Mouse (Mus musculus) liver, adult 2 months (tissue): ENCODE measurements around the gene Ahcy. TPM values are rescaled to one million over a fixed set of nuclear protein-coding genes. Genes with fewer than 3 reads are reported as not detected.
A peak's percentile ranks its signal among the peaks of the same experiment; 100 is the strongest.
"Not testable (repeated sequence)": the region's sequence is repeated elsewhere in the genome, so short reads cannot be mapped to it uniquely, and the experiment has no call there.

ENCODE experiments used
- DNase-seq: peaks from one replicate; pipeline ENCODE4 v3.0.0-alpha.2; 2011; ENCODE audit warnings: low read depth, low spot score; ENCODE audit errors: extremely low read depth
- H3K27ac ChIP-seq: fragments of 200-500 bp; replicated peaks from 2 replicates; pipeline ENCODE4 v1.5.1; 2012; ENCODE audit warnings: low read depth, mild to moderate bottlenecking, control low read depth, inconsistent platforms, low read length; ENCODE audit not compliant: insufficient read depth
- H3K27me3 ChIP-seq: fragments of 200-500 bp; 2 replicates; pipeline ENCODE4 v1.6.1; 2012; ENCODE audit warnings: mild to moderate bottlenecking, moderate library complexity, low read length, inconsistent platforms; ENCODE audit not compliant: control insufficient read depth, insufficient read depth
- H3K36me3 ChIP-seq: fragments of 200-500 bp; 2 replicates; pipeline ENCODE4 v1.6.1; 2012; ENCODE audit warnings: low read length, inconsistent platforms; ENCODE audit not compliant: control insufficient read depth, insufficient read depth
- H3K4me1 ChIP-seq: fragments of 200-500 bp; 2 replicates; pipeline ENCODE4 v1.6.1; 2011; ENCODE audit warnings: low read length; ENCODE audit not compliant: control insufficient read depth, insufficient read depth
- H3K4me3 ChIP-seq: fragments of 200-500 bp; 2 replicates; pipeline ENCODE4 v1.5.1; 2011; ENCODE audit warnings: low read depth, mild to moderate bottlenecking, control low read depth, low read length, moderate library complexity; ENCODE audit not compliant: insufficient read depth
- H3K79me2 ChIP-seq: fragments of 200-500 bp; 2 replicates; pipeline ENCODE4 v1.6.1; 2012; ENCODE audit warnings: inconsistent platforms, mild to moderate bottlenecking, low read length, moderate library complexity; ENCODE audit not compliant: control insufficient read depth, insufficient read depth
- H3K9ac ChIP-seq: fragments of 200-500 bp; 2 replicates; pipeline ENCODE4 v1.6.1; 2012; ENCODE audit warnings: low read depth, mild to moderate bottlenecking, control low read depth, inconsistent platforms, low read length
- CTCF ChIP-seq: fragments of 200-500 bp; IDR thresholded peaks from 2 replicates; pipeline ENCODE4 v1.5.1; 2011; ENCODE audit warnings: low read depth, low read length, control low read depth
- POLR2A ChIP-seq: fragments of 200-500 bp; IDR thresholded peaks from 2 replicates; pipeline ENCODE4 v1.6.1; 2011; ENCODE audit warnings: low read length, control low read depth; ENCODE audit not compliant: insufficient read depth; ENCODE audit errors: extremely low read depth
- WGBS: fragments of 180-500 bp; shearing (Covaris S2); methylation state at CpG from one replicate; pipeline ENCODE4 v1.1.7; 2018; 5-methylcytosine and 5-hydroxymethylcytosine counted together
- polyA plus RNA-seq: library from polyadenylated mRNA; depleted of rRNA; stranded (reverse); fragments of >200 nt; gene quantifications from 2 replicates; pipeline ENCODE4 v1.2.3, GENCODE M21; 2012
- total RNA-seq: library from RNA; depleted of rRNA; stranded (reverse); fragments of >200 nt; gene quantifications from 2 replicates; pipeline ENCODE4 v1.2.3, GENCODE M21; 2014

The Ahcy gene
- total and polyA plus RNA-seq, 2 experiments: 1,364 to 1,859 TPM

DNA sequence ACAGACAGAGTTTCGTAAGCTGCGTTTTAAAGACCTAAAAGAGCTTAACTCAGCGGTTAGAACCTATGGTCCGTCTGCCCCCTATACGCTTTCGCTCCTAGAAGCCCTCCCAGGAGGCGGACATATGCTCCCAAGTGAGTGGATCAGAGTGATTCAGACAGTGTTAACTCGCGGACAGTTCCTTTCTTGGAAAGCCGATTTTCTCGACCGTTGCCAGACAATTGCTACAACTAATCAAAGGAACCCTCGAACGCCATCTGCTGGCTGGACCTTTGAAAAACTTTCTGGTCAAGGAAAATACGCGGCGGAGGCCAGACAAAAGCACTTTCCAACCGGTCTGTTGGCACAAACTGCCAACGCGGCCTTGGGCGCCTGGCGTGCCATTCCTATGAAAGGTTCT, 54.6 kb downstream of the Ahcy start:
- peak overlapping the region; percentile 39 for H3K4me3 ChIP-seq
- peak; percentile 60 for TF ChIP-seq CTCF
- TF ChIP-seq POLR2A: no peak

DNA sequence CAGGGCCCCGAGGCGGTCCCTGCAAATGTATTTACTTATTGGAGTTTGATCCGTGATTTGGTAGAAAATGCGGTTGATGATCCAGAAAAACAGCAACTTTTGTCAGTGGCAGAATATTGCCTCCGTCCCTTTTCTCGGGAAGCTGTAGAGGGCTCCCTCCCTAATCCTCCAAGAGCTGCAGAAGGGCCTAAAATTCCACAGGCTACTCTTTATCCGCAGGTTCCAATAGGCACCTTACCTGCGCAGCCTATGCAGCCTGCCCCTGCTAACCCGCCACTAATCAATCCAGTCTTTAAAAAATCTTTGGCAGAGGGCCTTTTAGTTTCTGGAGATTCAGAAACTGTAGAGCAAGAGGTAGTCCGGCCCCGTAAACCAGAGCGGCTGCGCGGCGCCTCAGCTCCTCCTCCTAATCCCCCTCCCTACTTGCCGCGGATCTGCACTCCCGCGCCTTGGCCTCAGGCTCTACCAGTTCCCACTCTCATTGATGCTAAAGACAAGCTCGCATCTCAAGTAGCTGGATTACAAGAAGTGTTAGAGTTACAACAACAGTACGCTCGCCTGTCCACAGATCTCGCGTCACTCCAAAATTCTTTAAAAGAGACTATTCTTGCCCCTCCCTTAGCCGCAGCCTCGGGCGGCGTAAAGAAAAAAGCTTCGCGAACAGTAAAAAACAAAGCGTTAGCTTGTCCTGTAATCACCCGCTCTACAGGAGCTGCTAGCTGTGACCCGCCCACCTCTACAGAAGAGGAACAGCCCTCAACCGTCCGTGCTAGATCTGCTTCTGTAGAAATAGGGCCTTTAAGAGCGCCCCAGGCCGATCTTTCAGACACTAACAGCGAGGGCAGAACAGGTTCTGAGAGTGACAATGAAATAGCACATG, 55.3 kb downstream of the Ahcy start:
- Histone ChIP-seq H3K79me2 (no peaks in the 10 kb centered on the region), H3K27me3 (no peaks in the 10 kb centered on the region), H3K4me3 (peak overlapping the region; percentile 39), H3K9ac (peak overlapping the region; percentile 37), H3K4me1 (peaks cover 2% of the 10 kb centered on the region; the same call in 1 of the 2 replicates), H3K27ac (peak overlapping the region; percentile 50; the same call in 1 of the 2 replicates), H3K36me3 (no peaks in the 10 kb centered on the region)
- peak; percentile 30 for DNase-seq
- 1% methylated on average over 38 of the region's 38 CpGs for WGBS
- no peak for TF ChIP-seq CTCF
- no peak for TF ChIP-seq POLR2A

More for the DNA sequence above, 54.6 kb downstream of the Ahcy start:
- H3K79me2 ChIP-seq: no peaks in the 10 kb centered on the region
- H3K9ac ChIP-seq: peak overlapping the region; percentile 37
- H3K36me3 ChIP-seq: no peaks in the 10 kb centered on the region
- peaks cover 2% of the 10 kb centered on the region; the same call in 1 of the 2 replicates for H3K4me1 ChIP-seq
- DNase-seq: peak; percentile 83
- no peaks in the 10 kb centered on the region for H3K27me3 ChIP-seq
- peak overlapping the region; percentile 50; the same call in 1 of the 2 replicates for H3K27ac ChIP-seq
- WGBS: under 1% methylated on average over 22 of the region's 22 CpGs

- H3K27me3 ChIP-seq, DNase-seq: not testable (repeated sequence)
Observed at GRCm38 (mm10) chr2:155018251-155018755, 56.0 kb downstream of the Ahcy start, which contains the start of gene Gm14226. Gene Gm14226, plus strand, starts transcription at chr2:155018266.

GRCm38 (mm10) chr2:155016751-155017150, 57.5 kb downstream of the Ahcy start:
- H3K27me3 ChIP-seq, H3K9ac ChIP-seq, H3K79me2 ChIP-seq, H3K4me1 ChIP-seq, H3K36me3 ChIP-seq, DNase-seq, H3K4me3 ChIP-seq, H3K27ac ChIP-seq: not testable (repeated sequence)
- WGBS: 10% methylated on average over 6 of the region's 9 CpGs

More at GRCm38 (mm10) chr2:155018251-155018755, 56.0 kb downstream of the Ahcy start, which contains the start of gene Gm14226:
- peak within 1 kb of the TSS; percentile 39 for H3K4me3 ChIP-seq
- 19% methylated on average over 24 of the region's 26 CpGs for WGBS
- H3K27ac ChIP-seq, H3K79me2 ChIP-seq, H3K36me3 ChIP-seq, H3K4me1 ChIP-seq: not testable (repeated sequence)
- peak within 1 kb of the TSS; percentile 37 for H3K9ac ChIP-seq

- Histone ChIP-seq H3K79me2 (no peaks in the 10 kb centered on the region), H3K27ac (no peak overlapping the region), H3K27me3 (no peaks in the 10 kb centered on the region), H3K9ac (no peak overlapping the region), H3K4me1 (no peaks in the 10 kb centered on the region), H3K36me3 (no peaks in the 10 kb centered on the region), H3K4me3 (no peak overlapping the region)
- WGBS: 91% methylated on average over 6 of the region's 6 CpGs
- no peak for TF ChIP-seq POLR2A
- no peak for TF ChIP-seq CTCF
- no peak for DNase-seq
Observed at GRCm38 (mm10) chr2:155012991-155013390, 61.3 kb downstream of the Ahcy start.
